Mouse (Mus musculus): Measurements from ENCODE around the gene Mepe.

Gene Mepe

GRCm38 (mm10) chr5:104325029-104325428 lies at the start of gene Mepe:
TSS of gene Mepe (plus strand) at chr5:104325329.
- DNase-seq (ENCODE audit: low spot score in 2 of 2) = no peak

- DNase-seq (ENCODE audit: low spot score in 2 of 2) = no peak
These were observed 30.9 kb upstream of the Mepe start for GRCm38 (mm10) chr5:104294201-104294600.

- no peak for DNase-seq (ENCODE audit: low spot score in 2 of 2)
These were observed 26.1 kb upstream of the Mepe start, which contains the start of gene Ibsp for GRCm38 (mm10) chr5:104298994-104299393. TSS of gene Ibsp (plus strand) at chr5:104299171.

GRCm38 (mm10) chr5:104314073-104314472 lies 11.1 kb upstream of the Mepe start:
- no peak for DNase-seq (ENCODE audit: low spot score in 2 of 2)

GRCm38 (mm10) chr5:104326884-104327283 lies 1.8 kb downstream of the Mepe start:
- DNase-seq (ENCODE audit: low spot score in 2 of 2) = no peak

- DNase-seq (ENCODE audit: low spot score in 2 of 2) = no peak
These were observed 2.3 kb downstream of the Mepe start for GRCm38 (mm10) chr5:104327389-104327788.

GRCm38 (mm10) chr5:104327876-104328275 lies 2.7 kb downstream of the Mepe start:
- no peak for DNase-seq (ENCODE audit: low spot score in 2 of 2)

- no peak for DNase-seq (ENCODE audit: low spot score in 2 of 2)
These were observed 3.3 kb downstream of the Mepe start for GRCm38 (mm10) chr5:104328317-104328850.

GRCm38 (mm10) chr5:104329381-104329780 lies 4.3 kb downstream of the Mepe start:
- DNase-seq (ENCODE audit: low spot score in 2 of 2) = no peak

GRCm38 (mm10) chr5:104330088-104330487 lies 5.0 kb downstream of the Mepe start:
- no peak for DNase-seq (ENCODE audit: low spot score in 2 of 2)

- DNase-seq (ENCODE audit: low spot score in 2 of 2) = no peak
These were observed 7.2 kb downstream of the Mepe start for GRCm38 (mm10) chr5:104332296-104332695.

GRCm38 (mm10) chr5:104333231-104333640 lies 8.1 kb downstream of the Mepe start:
- peak; percentile 6 to 14 for DNase-seq (ENCODE audit: low spot score in 2 of 2)

- DNase-seq (ENCODE audit: low spot score in 2 of 2) = no peak
These were observed 8.5 kb downstream of the Mepe start for GRCm38 (mm10) chr5:104333643-104334042.

- no peak for DNase-seq (ENCODE audit: low spot score in 2 of 2)
These were observed 9.4 kb downstream of the Mepe start for GRCm38 (mm10) chr5:104334516-104334915.

- no peak for DNase-seq (ENCODE audit: low spot score in 2 of 2)
These were observed 10.8 kb downstream of the Mepe start for GRCm38 (mm10) chr5:104335962-104336361.

- no peak for DNase-seq (ENCODE audit: low spot score in 2 of 2)
These were observed 12.4 kb downstream of the Mepe start for GRCm38 (mm10) chr5:104337491-104337890.

- no peak for DNase-seq (ENCODE audit: low spot score in 2 of 2)
These were observed 13.9 kb downstream of the Mepe start for GRCm38 (mm10) chr5:104339009-104339408.

GRCm38 (mm10) chr5:104339706-104340512 lies 14.8 kb downstream of the Mepe start:
- no peak for DNase-seq (ENCODE audit: low spot score in 2 of 2)

- DNase-seq (ENCODE audit: low spot score in 2 of 2) = no peak
These were observed 15.3 kb downstream of the Mepe start for GRCm38 (mm10) chr5:104340513-104340829.

GRCm38 (mm10) chr5:104342881-104343280 lies 17.8 kb downstream of the Mepe start:
- DNase-seq (ENCODE audit: low spot score in 2 of 2) = no peak

- no peak for DNase-seq (ENCODE audit: low spot score in 2 of 2)
These were observed 19.6 kb downstream of the Mepe start for GRCm38 (mm10) chr5:104344526-104345240.

GRCm38 (mm10) chr5:104345241-104345630 lies 20.1 kb downstream of the Mepe start:
- no peak for DNase-seq (ENCODE audit: low spot score in 2 of 2)

- no peak for DNase-seq (ENCODE audit: low spot score in 2 of 2)
These were observed 25.9 kb downstream of the Mepe start for GRCm38 (mm10) chr5:104351041-104351440.

All from urinary bladder, adult 18-20 months (tissue).